22 mouse cellular contexts compared by ENCODE assay signal in genomic region chr7:78589766-78590165, GRCm38 (mm10).
"Had no signal": no experiment of that assay in that cellular context is flagged by ENCODE, and none has a peak within 500 bp of the region (broad histone marks: within the 10 kb centered on the region; RNA-seq: fewer than 3 reads in every experiment).

No protein-coding gene starts in this region.

- H3K4me3 ChIP-seq: heart, embryonic 10.5 days; heart, embryonic 12.5 days; hindbrain, embryonic 10.5 days; hindbrain, embryonic 12.5 days; intestine, embryonic 15.5 days; layer of hippocampus, adult 2 months; left cerebral cortex, adult 2 months; limb, embryonic 13.5 days; limb, embryonic 15.5 days; liver, embryonic 12.5 days had no signal

- H3K27ac ChIP-seq: heart, embryonic 10.5 days; hindbrain, embryonic 10.5 days; hindbrain, embryonic 12.5 days; hindbrain, embryonic 14.5 days; intestine, embryonic 15.5 days; layer of hippocampus, adult 2 months; left cerebral cortex, adult 2 months; limb, embryonic 13.5 days; limb, embryonic 15.5 days; liver, embryonic 12.5 days; liver, embryonic 14.5 days had no signal

- DNase-seq: gastrocnemius, postnatal 25 days; heart, adult 18-20 months; heart, postnatal 10 days; heart, postnatal 4 days; kidney, adult 18-20 months; kidney, adult 8-10 months; kidney, postnatal 10 days; kidney, postnatal 25 days; kidney, postnatal 4 days; left cerebral cortex, postnatal 4 days had no signal
